Mouse (Mus musculus): ENCODE results near the gene Zfp369. TPM values are rescaled to one million over a fixed set of nuclear protein-coding genes. Genes with fewer than 3 reads are reported as not detected.
"Not testable (repeated sequence)": the region's sequence is repeated elsewhere in the genome, so short reads cannot be mapped to it uniquely, and the experiment has no call there.

The Zfp369 gene
- polyA plus RNA-seq, 2 experiments: 18.4 to 41.3 TPM

- WGBS: 95% methylated on average over 9 of the region's 9 CpGs
- Histone ChIP-seq H3K4me3 (replicated peaks; ENCODE audit: low read length) (no peak overlapping the region), H3K9me3 (ENCODE audit: control insufficient read depth, low read length) (peaks cover 4% of the 10 kb centered on the region; the same call in 1 of the 2 replicates), H3K27me3 (ENCODE audit: control insufficient read depth, insufficient read depth, low read length) (no peaks in the 10 kb centered on the region), H3K4me2 (replicated peaks; ENCODE audit: low read depth, low read length, severe bottlenecking) (no peak overlapping the region), H3K36me3 (ENCODE audit: control insufficient read depth, insufficient read depth, low read length) (no peaks in the 10 kb centered on the region), H3K4me1 (ENCODE audit: control insufficient read depth, insufficient read depth, low read length) (no peaks in the 10 kb centered on the region), H3K9ac (ENCODE audit: low read depth, low read length, severe bottlenecking) (no peak overlapping the region), H3K27ac (replicated peaks; ENCODE audit: low read depth, low read length) (no peak overlapping the region)
- ATAC-seq (ENCODE audit: low FRiP score, low read depth) (no peak), DNase-seq (ENCODE audit: low spot score) (no peak)
- no peak for TF ChIP-seq POLR2A (IDR thresholded peaks at IDR 0.05; ENCODE audit: borderline replicate concordance, extremely low read depth, insufficient read depth, insufficient read length)
These were observed 33.2 kb downstream of the Zfp369 start for GRCm38 (mm10) chr13:65311826-65312225.

DNA sequence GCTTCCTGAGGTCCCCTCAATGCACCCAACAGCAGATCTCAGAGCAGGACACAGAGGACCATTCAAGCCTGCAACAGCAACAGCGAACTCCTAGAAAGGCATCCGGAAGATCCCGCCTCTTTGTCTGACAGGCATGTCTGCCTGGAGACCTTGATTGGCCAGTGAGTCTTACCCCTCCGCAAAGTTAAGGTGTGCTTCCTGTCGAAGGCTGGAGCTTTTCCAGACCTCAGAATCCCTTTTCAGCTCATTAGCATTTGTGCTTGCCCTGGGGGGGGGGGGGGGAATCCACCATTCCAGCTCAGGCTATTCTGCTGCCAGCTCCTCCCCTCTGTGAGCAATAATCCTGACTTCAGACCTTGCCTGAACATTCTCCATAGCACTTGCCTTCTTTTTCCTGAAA is 69.9 kb downstream of the Zfp369 start:
- H3K4me1 ChIP-seq (ENCODE audit: control insufficient read depth, insufficient read depth, low read length); H3K4me2 ChIP-seq (replicated peaks; ENCODE audit: low read depth, low read length, severe bottlenecking); H3K9me3 ChIP-seq (ENCODE audit: control insufficient read depth, low read length); H3K27ac ChIP-seq (replicated peaks; ENCODE audit: low read depth, low read length); DNase-seq (ENCODE audit: low spot score); ATAC-seq (ENCODE audit: low FRiP score, low read depth); H3K27me3 ChIP-seq (ENCODE audit: control insufficient read depth, insufficient read depth, low read length); H3K9ac ChIP-seq (ENCODE audit: low read depth, low read length, severe bottlenecking); H3K4me3 ChIP-seq (replicated peaks; ENCODE audit: low read length); H3K36me3 ChIP-seq (ENCODE audit: control insufficient read depth, insufficient read depth, low read length): not testable (repeated sequence)
- WGBS: 50% methylated on average over 5 of the region's 5 CpGs

GRCm38 (mm10) chr13:65351768-65352167 is 73.2 kb downstream of the Zfp369 start:
- H3K27me3 ChIP-seq (ENCODE audit: control insufficient read depth, insufficient read depth, low read length); H3K36me3 ChIP-seq (ENCODE audit: control insufficient read depth, insufficient read depth, low read length); H3K4me1 ChIP-seq (ENCODE audit: control insufficient read depth, insufficient read depth, low read length); H3K9ac ChIP-seq (ENCODE audit: low read depth, low read length, severe bottlenecking); H3K9me3 ChIP-seq (ENCODE audit: control insufficient read depth, low read length); DNase-seq (ENCODE audit: low spot score); ATAC-seq (ENCODE audit: low FRiP score, low read depth); H3K27ac ChIP-seq (replicated peaks; ENCODE audit: low read depth, low read length): not testable (repeated sequence)
- Histone ChIP-seq H3K4me3 (replicated peaks; ENCODE audit: low read length) (peak overlapping the region; percentile 8; the same call in 1 of the 2 replicates), H3K4me2 (replicated peaks; ENCODE audit: low read depth, low read length, severe bottlenecking) (peak overlapping the region; percentile 19; the same call in 1 of the 2 replicates)
- 11% methylated on average over 18 of the region's 33 CpGs for WGBS

Other genes with a start within 250 kb of the Zfp369 start
- not detected in 2 replicates for gene Spata31d1c, start 245.8 kb upstream of the Zfp369 start, polyA plus RNA-seq (2012; rRNA removed)
- gene Spata31d1c, start 245.8 kb upstream of the Zfp369 start, polyA plus RNA-seq (2014; fragmentation: Nextera tagmentation; extraction: Ambion mirVana): not detected in 2 replicates
- gene Prss47, start 226.1 kb upstream of the Zfp369 start, polyA plus RNA-seq (2012; rRNA removed): not detected in 2 replicates
- gene Prss47, start 226.1 kb upstream of the Zfp369 start, polyA plus RNA-seq (2014; fragmentation: Nextera tagmentation; extraction: Ambion mirVana): not detected in 2 replicates
- gene Mfsd14b, start 165.8 kb upstream of the Zfp369 start, polyA plus RNA-seq (2012; rRNA removed): 31.1 and 35.5 TPM in 2 replicates
- gene Mfsd14b, start 165.8 kb upstream of the Zfp369 start, polyA plus RNA-seq (2014; fragmentation: Nextera tagmentation; extraction: Ambion mirVana): 70.6 and 73.9 TPM in 2 replicates
- gene Olfr465-ps1, start 140.7 kb upstream of the Zfp369 start, polyA plus RNA-seq (2012; rRNA removed): not detected in 2 replicates
- not detected in 2 replicates for gene Olfr465-ps1, start 140.7 kb upstream of the Zfp369 start, polyA plus RNA-seq (2014; fragmentation: Nextera tagmentation; extraction: Ambion mirVana)
- not detected in 2 replicates for gene Olfr466, start 128.6 kb upstream of the Zfp369 start, polyA plus RNA-seq (2012; rRNA removed)
- not detected in 2 replicates for gene Olfr466, start 128.6 kb upstream of the Zfp369 start, polyA plus RNA-seq (2014; fragmentation: Nextera tagmentation; extraction: Ambion mirVana)
- gene Nlrp4f, start 72.8 kb upstream of the Zfp369 start, polyA plus RNA-seq (2012; rRNA removed): not detected in 2 replicates
- not detected in 2 replicates for gene Nlrp4f, start 72.8 kb upstream of the Zfp369 start, polyA plus RNA-seq (2014; fragmentation: Nextera tagmentation; extraction: Ambion mirVana)
- 0.14 TPM in 1 of 2 replicates, not detected in the other for gene Gm10775, start 19.3 kb upstream of the Zfp369 start, polyA plus RNA-seq (2012; rRNA removed)
- not detected in 2 replicates for gene Gm10775, start 19.3 kb upstream of the Zfp369 start, polyA plus RNA-seq (2014; fragmentation: Nextera tagmentation; extraction: Ambion mirVana)
- not detected in 2 replicates for gene Gm10139, start 233.9 kb downstream of the Zfp369 start, polyA plus RNA-seq (2012; rRNA removed)
- not detected in 2 replicates for gene Gm10139, start 233.9 kb downstream of the Zfp369 start, polyA plus RNA-seq (2014; fragmentation: Nextera tagmentation; extraction: Ambion mirVana)